Mouse (Mus musculus): ENCODE data around the gene Cdpf1.

DNA sequence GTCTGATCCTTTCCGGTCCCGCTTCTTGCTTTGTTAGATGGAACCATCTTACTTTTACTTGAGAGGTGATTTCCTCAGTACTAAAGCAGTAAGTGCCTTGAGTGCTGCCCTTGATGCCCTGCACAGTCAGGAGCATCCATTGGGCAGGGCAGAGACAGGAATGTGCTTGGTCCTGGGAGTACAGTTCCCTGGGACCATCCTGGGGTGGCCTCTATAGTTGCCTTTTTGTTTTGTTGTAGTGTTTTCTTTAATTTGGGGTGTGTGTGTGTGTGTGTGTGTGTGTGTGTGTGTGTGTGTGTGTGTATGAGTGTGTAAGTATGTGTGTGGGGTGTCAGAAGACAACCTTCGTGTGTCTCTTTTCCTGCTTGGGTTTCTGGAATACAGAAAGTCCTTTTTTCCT is 27.2 kb downstream of the Cdpf1 start:
- TF ChIP-seq CTCF (IDR thresholded peaks at IDR 0.05; ENCODE audit: low read depth, low read length) (no peak), TAL1 (conservative IDR thresholded peaks at IDR 0.05; ENCODE audit: low read depth, low read length) (no peak)
